Mouse (Mus musculus) thymus, adult 2 months (tissue): Measurements from ENCODE around the gene Atxn10.

Experiments
- CTCF ChIP-seq: fragments of 200-500 bp; IDR thresholded peaks from 2 replicates; pipeline ENCODE4 v1.5.1; 2012; ENCODE audit warnings: mild to moderate bottlenecking, control low read depth, low read length, moderate library complexity, borderline replicate concordance; ENCODE audit not compliant: control insufficient read depth, poor library complexity, insufficient read depth; ENCODE audit errors: extremely low read depth
- POLR2A ChIP-seq: fragments of 200-500 bp; IDR thresholded peaks from 2 replicates; pipeline ENCODE4 v1.6.1; 2012; ENCODE audit warnings: mild to moderate bottlenecking, low read length, control low read depth, moderate library complexity; ENCODE audit not compliant: control insufficient read depth, poor library complexity, insufficient read depth; ENCODE audit errors: extremely low read depth

GRCm38 (mm10) chr15:85337979-85338378 lies 1.9 kb downstream of the Atxn10 start:
- TF ChIP-seq POLR2A, result no peak
- TF ChIP-seq CTCF, result no peak
